Mouse (Mus musculus) bone marrow macrophage, adult 2 months (primary cell): ENCODE measurements around the gene Clec3b.

Source experiments
- CTCF ChIP-seq: IDR thresholded peaks from 2 replicates; pipeline ENCODE4 v1.5.1; 2012; ENCODE audit warnings: low read depth, mild to moderate bottlenecking, low read length, moderate library complexity
- POLR2A ChIP-seq: IDR thresholded peaks from 2 replicates; pipeline ENCODE4 v1.6.1; 2012; ENCODE audit warnings: mild to moderate bottlenecking, low read depth, low read length, borderline replicate concordance

DNA sequence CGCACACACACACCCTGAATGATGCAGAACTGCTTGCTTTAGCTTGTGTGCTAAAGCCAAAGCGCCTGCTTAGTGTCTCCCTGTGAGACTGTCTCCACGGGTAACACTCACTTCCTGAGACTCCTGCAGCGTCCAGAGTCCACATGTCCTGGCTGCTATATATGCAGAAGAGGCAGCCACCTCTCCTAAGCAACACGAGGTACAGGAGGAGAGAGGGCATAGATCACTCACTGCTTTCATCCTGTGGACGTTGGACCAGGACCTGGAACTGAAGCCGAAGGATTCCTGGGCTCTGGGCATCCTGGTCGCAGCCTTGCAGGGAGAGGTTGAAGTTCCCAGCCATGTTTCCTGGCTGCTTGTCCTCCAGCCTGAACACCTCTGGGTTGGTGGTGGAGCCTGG, 32.5 kb downstream of the Clec3b start:
- TF ChIP-seq CTCF (no peak), POLR2A (no peak)
